Mouse (Mus musculus): ENCODE data around the gene Acsm2. TPM values are rescaled to one million over a fixed set of nuclear protein-coding genes. Genes with fewer than 3 reads are reported as not detected.

Acsm2 gene
- polyA plus RNA-seq, 1 experiment = not detected

GRCm38 (mm10) chr7:119604903-119605483, 50.9 kb downstream of the Acsm2 start:
- no peak overlapping the region for H3K4me3 ChIP-seq (ENCODE audit: control insufficient read depth, low read depth, low read length)
- no peaks in the 10 kb centered on the region for H3K36me3 ChIP-seq (ENCODE audit: control insufficient read depth, insufficient read depth, low read length)
- H3K4me1 ChIP-seq (ENCODE audit: control insufficient read depth, insufficient read depth, low read length) = no peaks in the 10 kb centered on the region
- no peaks in the 10 kb centered on the region for H3K27me3 ChIP-seq (ENCODE audit: control insufficient read depth, insufficient read depth, low read length)
- no peak overlapping the region for H3K27ac ChIP-seq (ENCODE audit: control insufficient read depth, insufficient read depth, low read depth, low read length)
- TF ChIP-seq CTCF (IDR thresholded peaks at IDR 0.05; ENCODE audit: control insufficient read depth, insufficient read depth, insufficient replicate concordance, low read depth, low read length) (no peak), POLR2A (IDR thresholded peaks at IDR 0.05; ENCODE audit: control insufficient read depth, low read depth, low read length) (no peak)

- Histone ChIP-seq H3K4me3 (ENCODE audit: control insufficient read depth, low read depth, low read length) (no peak overlapping the region), H3K4me1 (ENCODE audit: control insufficient read depth, insufficient read depth, low read length) (no peaks in the 10 kb centered on the region), H3K27ac (ENCODE audit: control insufficient read depth, insufficient read depth, low read depth, low read length) (no peak overlapping the region)
Measured at GRCm38 (mm10) chr7:119605926-119606663, 52.0 kb downstream of the Acsm2 start.

GRCm38 (mm10) chr7:119606664-119607076, 52.5 kb downstream of the Acsm2 start, which contains the start of gene Acsm1:
Gene Acsm1, plus strand, starts transcription at chr7:119607026.
- H3K27me3 ChIP-seq (ENCODE audit: control insufficient read depth, insufficient read depth, low read length) = no peaks in the 10 kb centered on the region
- H3K36me3 ChIP-seq (ENCODE audit: control insufficient read depth, insufficient read depth, low read length) = no peaks in the 10 kb centered on the region
- H3K4me3 ChIP-seq (ENCODE audit: control insufficient read depth, low read depth, low read length) = no peak within 1 kb of the TSS
- H3K27ac ChIP-seq (ENCODE audit: control insufficient read depth, insufficient read depth, low read depth, low read length) = no peak within 1 kb of the TSS
- no peaks in the 10 kb centered on the region for H3K4me1 ChIP-seq (ENCODE audit: control insufficient read depth, insufficient read depth, low read length)
- TF ChIP-seq POLR2A (IDR thresholded peaks at IDR 0.05; ENCODE audit: control insufficient read depth, low read depth, low read length) = no peak
- TF ChIP-seq CTCF (IDR thresholded peaks at IDR 0.05; ENCODE audit: control insufficient read depth, insufficient read depth, insufficient replicate concordance, low read depth, low read length) = no peak

More at GRCm38 (mm10) chr7:119605926-119606663, 52.0 kb downstream of the Acsm2 start:
- Histone ChIP-seq H3K36me3 (ENCODE audit: control insufficient read depth, insufficient read depth, low read length) (no peaks in the 10 kb centered on the region), H3K27me3 (ENCODE audit: control insufficient read depth, insufficient read depth, low read length) (no peaks in the 10 kb centered on the region)
- no peak for TF ChIP-seq CTCF (IDR thresholded peaks at IDR 0.05; ENCODE audit: control insufficient read depth, insufficient read depth, insufficient replicate concordance, low read depth, low read length)
- no peak for TF ChIP-seq POLR2A (IDR thresholded peaks at IDR 0.05; ENCODE audit: control insufficient read depth, low read depth, low read length)

- TF ChIP-seq POLR2A (IDR thresholded peaks at IDR 0.05; ENCODE audit: control insufficient read depth, low read depth, low read length) (no peak), CTCF (IDR thresholded peaks at IDR 0.05; ENCODE audit: control insufficient read depth, insufficient read depth, insufficient replicate concordance, low read depth, low read length) (no peak)
- Histone ChIP-seq H3K4me1 (ENCODE audit: control insufficient read depth, insufficient read depth, low read length) (no peaks in the 10 kb centered on the region), H3K4me3 (ENCODE audit: control insufficient read depth, low read depth, low read length) (no peak overlapping the region), H3K36me3 (ENCODE audit: control insufficient read depth, insufficient read depth, low read length) (no peaks in the 10 kb centered on the region), H3K27me3 (ENCODE audit: control insufficient read depth, insufficient read depth, low read length) (no peaks in the 10 kb centered on the region), H3K27ac (ENCODE audit: control insufficient read depth, insufficient read depth, low read depth, low read length) (no peak overlapping the region)
Measured at GRCm38 (mm10) chr7:119607796-119608515, 53.8 kb downstream of the Acsm2 start.

GRCm38 (mm10) chr7:119616531-119616930, 62.4 kb downstream of the Acsm2 start:
- Histone ChIP-seq H3K27ac (ENCODE audit: control insufficient read depth, insufficient read depth, low read depth, low read length) (no peak overlapping the region), H3K4me1 (ENCODE audit: control insufficient read depth, insufficient read depth, low read length) (no peaks in the 10 kb centered on the region), H3K36me3 (ENCODE audit: control insufficient read depth, insufficient read depth, low read length) (no peaks in the 10 kb centered on the region), H3K4me3 (ENCODE audit: control insufficient read depth, low read depth, low read length) (no peak overlapping the region), H3K27me3 (ENCODE audit: control insufficient read depth, insufficient read depth, low read length) (no peaks in the 10 kb centered on the region)
- no peak for TF ChIP-seq POLR2A (IDR thresholded peaks at IDR 0.05; ENCODE audit: control insufficient read depth, low read depth, low read length)
- no peak for TF ChIP-seq CTCF (IDR thresholded peaks at IDR 0.05; ENCODE audit: control insufficient read depth, insufficient read depth, insufficient replicate concordance, low read depth, low read length)

- Histone ChIP-seq H3K27ac (ENCODE audit: control insufficient read depth, insufficient read depth, low read depth, low read length) (no peak overlapping the region), H3K27me3 (ENCODE audit: control insufficient read depth, insufficient read depth, low read length) (no peaks in the 10 kb centered on the region), H3K36me3 (ENCODE audit: control insufficient read depth, insufficient read depth, low read length) (no peaks in the 10 kb centered on the region), H3K4me3 (ENCODE audit: control insufficient read depth, low read depth, low read length) (no peak overlapping the region), H3K4me1 (ENCODE audit: control insufficient read depth, insufficient read depth, low read length) (no peaks in the 10 kb centered on the region)
- TF ChIP-seq POLR2A (IDR thresholded peaks at IDR 0.05; ENCODE audit: control insufficient read depth, low read depth, low read length) (no peak), CTCF (IDR thresholded peaks at IDR 0.05; ENCODE audit: control insufficient read depth, insufficient read depth, insufficient replicate concordance, low read depth, low read length) (no peak)
Measured at GRCm38 (mm10) chr7:119617593-119617992, 63.5 kb downstream of the Acsm2 start.

All from testis, adult 2 months (tissue).